Mouse (Mus musculus) heart, adult 9 months (tissue): ENCODE measurements around the gene Plpp4.

Source experiments
- DNase-seq, 2 experiments: peaks; one replicate each; pipeline ENCODE4 v3.0.0; 2022; ENCODE audit warnings: low spot score in 2 of 2

Plpp4 gene

DNA sequence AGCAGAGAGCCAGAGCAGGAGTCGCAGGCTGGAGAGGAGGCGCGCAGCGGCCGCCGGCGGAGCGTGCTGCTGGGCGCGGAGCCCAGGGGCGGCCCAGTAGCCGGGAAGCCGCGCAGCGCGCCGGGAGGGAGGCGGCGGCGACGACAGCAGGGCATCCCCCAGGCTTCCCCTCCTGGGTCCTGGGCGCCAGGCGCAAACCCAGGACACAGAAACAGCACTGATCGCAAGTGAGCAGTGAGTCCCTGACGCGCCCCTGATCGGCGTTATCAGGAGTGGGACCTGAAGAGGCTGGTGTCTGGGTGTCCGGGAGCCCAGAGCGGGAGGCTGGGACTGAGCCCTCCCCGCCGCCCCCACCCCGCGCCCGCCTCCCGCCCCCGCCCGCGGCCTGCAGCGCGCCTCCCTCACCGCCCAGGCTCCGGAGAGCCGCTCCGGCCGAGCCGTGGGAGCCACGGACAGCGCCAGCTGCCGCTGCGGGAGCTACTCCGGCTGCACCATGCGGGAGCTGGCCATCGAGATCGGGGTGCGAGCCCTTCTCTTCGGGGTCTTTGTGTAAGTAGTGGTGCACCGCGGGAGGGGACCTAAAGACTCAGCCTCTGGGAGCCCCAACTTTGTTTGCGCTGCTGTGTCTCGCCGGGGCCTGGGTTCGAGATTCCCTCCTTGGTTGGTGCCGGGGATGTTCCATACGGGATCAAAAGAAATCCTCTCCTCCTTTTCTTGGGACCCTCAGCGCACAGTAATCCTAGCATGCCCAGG, at the start of gene Plpp4:
TSS of gene Plpp4 (plus strand) at position 411 of the 753 bp plus-strand sequence.
- no peak for DNase-seq

- DNase-seq: no peak
Observed at GRCm38 (mm10) chr7:129215926-129216543, 40.8 kb upstream of the Plpp4 start.

DNA sequence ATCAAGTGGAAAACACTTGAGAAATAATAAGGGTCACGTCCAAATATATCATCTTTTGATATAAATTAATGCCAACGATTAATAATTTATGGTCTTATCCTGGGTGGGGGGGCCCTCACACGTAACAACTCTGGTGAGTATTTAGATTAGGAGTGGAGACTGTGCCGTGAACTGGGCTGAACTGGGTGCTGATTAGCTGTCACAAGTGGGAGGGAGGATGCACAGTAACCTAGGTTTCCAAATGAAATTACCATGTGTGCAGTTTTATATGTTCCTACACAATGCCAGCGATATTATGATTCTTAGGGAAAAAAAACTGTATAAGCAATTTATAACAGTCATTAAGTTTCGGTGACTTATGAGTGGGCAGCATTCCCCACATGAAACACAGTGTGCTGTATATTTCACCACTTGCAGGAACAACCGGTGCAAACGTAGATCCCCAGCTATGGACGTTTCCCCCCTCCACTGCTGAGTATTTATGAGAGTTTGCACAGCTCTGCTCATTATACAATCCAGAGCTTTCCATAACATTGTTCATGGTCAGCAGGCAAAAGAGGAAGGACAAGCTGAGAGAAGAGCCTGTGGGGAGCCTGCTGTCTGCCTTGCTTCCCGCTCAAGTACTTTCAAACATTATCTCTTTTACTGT, 40.2 kb upstream of the Plpp4 start:
- no peak for DNase-seq

GRCm38 (mm10) chr7:129220948-129221347, 35.9 kb upstream of the Plpp4 start:
- DNase-seq: no peak

DNA sequence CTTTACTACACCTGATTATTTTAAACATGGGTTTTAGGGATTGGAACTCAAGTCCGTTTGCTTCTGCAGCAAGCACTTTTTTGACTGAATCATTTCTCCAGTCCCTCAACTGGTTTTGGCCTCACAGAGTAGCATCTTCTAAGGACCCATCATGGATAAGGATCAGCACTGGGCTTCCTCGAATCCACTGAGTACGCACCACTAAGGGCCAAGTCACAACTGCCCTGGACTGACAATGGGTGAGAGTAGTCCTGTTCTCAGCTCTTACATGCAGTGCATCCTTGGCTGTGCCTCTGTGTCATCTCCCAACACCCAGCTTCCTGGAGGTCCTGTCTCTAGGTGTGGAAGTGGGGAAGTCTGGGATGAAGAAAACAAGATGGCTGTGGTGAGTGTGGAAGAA, 35.2 kb upstream of the Plpp4 start:
- no peak for DNase-seq

DNA sequence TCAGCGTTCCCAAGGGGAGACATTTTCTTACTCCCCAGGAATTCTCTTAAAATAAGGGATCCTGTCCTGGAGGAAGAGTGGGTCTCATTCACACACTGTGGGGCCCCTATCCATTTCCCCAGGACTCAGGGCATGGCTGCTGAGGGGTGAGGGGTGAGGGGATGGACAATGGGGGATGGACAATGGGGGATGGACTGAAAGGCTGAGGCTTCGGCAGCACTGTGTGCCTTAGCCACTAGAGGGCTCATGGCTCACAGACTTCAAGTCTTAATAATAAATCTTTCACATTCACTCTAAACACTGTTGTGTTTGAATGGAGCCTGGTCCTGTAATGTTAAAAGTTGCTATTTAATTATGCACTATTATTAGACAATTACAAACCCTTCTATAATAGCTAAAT, 21.4 kb upstream of the Plpp4 start:
- no peak for DNase-seq

DNA sequence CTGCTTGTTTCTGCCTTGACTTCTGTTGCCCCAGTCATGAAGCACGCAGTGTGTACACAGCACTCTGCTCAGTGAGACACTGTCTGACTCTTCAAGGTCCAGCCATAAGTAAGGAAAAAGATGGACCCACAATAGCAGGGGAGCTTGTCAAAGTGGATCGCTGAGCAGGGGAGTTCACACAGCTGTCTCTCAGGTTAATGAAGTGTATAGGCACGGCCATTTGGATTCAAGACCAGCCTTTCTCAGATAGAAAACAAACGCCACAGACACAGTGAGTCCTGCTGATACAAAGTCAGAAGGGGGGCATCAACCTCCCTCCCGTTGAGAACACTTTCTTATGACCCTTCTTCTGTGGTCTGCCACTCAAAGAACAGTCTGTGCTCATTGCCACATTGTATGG, 20.8 kb upstream of the Plpp4 start:
- DNase-seq: no peak

DNA sequence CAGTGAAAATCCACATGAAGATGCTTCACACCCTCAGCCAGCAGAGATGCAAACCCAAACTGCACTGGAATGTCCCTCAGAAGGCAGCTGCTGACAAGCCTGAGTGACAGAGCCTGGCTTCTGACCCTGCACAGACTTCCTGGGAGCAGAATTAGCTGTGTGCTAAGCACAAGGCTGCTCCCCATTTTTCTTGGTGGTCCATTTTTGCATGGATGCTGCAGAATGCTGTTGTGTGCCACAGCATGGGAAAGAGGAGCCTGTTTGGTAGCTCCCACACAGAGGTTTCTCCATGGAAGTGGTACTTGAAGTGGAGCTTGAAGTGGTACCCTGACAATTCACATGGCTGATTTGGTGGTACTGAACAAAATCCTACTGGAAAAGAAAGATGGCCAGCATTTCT, 5.8 kb upstream of the Plpp4 start:
- DNase-seq: no peak

GRCm38 (mm10) chr7:129253406-129253805, 3.4 kb upstream of the Plpp4 start:
- DNase-seq: no peak

DNA sequence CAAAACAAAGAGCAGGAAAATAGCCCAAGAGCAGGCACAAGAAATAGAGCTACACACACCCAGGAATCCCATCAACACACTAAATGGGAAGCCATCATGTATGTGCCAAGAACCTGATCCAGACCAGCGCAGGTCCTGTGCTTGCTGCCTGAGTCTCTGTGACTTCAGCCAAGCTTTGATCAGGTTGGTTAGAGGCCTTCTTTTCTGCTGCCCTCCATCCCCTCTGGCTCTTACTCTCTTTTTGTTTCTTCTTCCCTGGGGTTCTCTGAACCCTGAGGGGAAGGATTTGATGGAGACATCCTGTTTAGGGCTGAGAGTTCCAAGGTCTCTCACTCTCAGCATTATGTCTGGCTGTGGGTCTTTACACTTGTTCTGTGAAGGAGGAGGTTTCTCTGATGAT, 2.7 kb upstream of the Plpp4 start:
- DNase-seq: no peak

- DNase-seq: no peak
Observed at GRCm38 (mm10) chr7:129255406-129255805, 1.4 kb upstream of the Plpp4 start.

DNA sequence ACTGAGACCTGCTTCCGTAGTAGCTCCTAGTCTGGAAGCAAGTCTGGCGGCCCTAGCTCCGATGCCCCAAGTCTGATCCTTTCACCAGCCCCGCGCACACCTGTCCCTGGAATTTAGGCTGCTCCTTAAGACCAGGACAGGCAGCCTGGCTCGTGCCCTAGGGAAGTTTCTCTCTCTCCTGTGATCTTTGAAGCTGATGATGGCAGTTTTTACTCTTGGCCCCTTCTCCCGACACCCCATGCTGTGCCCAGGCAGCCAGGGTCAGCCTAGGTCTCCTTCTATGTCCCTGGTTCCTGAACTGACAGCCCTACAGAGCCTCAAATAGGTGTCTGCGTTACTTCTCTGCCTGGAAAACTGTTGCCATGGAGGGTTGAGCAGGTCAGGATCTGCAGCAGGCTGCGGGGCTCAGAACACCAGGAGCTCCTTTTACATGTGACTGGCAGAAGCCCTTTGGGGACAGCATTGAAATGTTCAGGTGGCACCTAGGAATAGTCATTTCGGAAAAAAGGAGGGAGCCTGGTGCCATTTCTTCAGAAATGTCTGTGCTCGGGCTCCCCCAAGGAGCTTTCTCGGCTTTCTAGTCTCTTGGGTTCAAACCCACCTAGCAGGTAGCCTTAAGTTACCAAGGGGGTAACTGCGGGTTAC, 665 bp downstream of the Plpp4 start:
- DNase-seq: no peak

DNA sequence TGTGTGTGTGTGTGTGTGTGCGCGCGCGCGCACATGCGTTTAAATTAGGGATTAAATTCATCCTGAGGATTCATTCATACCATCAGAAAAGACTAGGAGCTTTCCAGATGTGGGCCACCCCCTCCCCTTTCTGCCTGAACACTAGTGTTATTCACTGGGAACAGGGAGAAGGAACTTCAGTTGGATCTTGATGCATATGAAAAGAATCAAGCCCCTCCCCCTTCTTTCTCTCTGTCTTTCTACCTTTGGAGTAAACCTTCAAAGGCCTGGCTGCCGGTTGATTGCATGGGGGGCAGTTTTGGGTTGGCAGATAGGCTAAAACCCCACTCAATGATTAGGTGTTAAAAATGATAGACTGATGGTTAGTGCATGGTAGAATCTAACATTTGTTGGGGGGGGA, 1.5 kb downstream of the Plpp4 start:
- DNase-seq: no peak

DNA sequence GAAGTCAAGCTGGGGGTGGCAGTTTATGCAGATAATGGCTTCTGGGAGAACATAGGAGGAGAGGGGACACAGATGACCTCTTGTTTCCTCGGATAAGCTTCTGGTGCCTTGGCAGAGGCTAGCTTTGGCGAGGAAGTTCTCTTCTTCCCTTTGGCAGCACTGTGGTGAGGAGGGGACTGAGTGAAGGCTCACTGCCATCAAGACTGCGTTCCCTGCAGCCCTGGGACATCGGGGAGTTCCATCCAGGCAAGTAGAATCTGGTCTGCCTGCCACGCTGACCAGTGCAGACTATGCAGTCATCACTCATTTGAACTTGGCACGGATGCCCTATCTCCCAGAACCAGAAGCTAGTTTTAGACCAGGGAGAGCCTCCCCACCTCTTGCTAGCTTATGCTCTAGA, 2.4 kb downstream of the Plpp4 start:
- no peak for DNase-seq

DNA sequence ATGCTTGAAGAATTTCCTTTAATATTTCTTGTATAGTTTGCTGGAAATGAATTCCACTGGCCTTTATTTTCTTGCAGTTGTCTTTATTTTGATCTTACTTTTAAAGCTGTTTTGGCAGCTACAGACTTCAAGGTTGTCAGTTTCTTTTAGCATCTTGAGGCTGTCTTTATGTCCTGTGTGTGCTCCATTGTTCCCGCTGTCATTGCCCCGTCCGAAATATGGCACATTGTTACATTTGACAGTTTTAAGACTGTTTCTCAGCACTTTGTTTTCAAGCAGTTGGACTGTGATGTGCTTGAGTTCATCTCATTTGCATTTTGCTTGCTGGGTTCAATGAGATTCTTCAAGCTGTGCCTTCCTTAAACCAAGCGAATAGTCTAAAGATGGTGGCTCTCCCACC, 17.0 kb downstream of the Plpp4 start:
- DNase-seq: no peak

- no peak for DNase-seq
Observed at GRCm38 (mm10) chr7:129274726-129275125, 17.9 kb downstream of the Plpp4 start.

- DNase-seq: no peak
Observed at GRCm38 (mm10) chr7:129277751-129278150, 20.9 kb downstream of the Plpp4 start.

DNA sequence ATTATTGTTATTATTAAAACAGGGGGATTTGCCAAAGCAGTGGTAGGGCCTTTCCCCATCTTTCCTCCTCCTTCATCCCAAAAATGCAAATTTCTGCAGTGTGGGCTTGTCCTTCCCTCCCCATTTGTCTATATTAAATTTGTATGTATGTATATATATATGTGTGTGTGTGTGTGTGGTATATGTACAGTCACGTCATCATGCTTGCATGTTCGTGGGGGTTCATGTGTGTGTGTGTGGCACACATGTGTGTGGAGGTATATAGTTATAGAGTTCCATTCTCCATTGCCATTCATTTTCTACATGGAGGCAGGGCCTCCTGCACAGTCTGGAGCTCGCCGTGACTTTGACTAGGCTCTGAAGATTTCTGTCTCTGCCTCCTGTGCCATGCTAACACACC, 22.0 kb downstream of the Plpp4 start:
- DNase-seq: no peak

DNA sequence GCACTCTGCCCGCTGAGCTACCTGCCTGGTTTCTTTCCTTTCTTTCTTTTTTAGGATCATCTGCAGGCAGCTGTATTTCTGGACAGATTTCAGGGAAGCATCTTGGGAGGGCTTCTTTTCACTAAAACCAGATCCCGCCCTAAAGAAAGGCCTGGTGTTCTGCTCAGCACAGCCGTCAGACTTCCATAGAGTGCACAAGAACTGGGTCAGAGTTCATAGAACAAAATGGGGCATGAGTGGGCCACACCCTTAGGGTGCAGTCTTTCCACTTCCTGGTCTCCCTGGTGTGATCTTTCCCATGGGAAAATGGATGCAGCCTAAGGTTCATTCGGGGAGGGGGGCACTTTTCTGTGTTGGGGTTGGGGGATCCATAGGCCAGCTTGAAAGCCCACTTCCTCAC, 22.4 kb downstream of the Plpp4 start:
- DNase-seq: no peak

GRCm38 (mm10) chr7:129281966-129282365, 25.1 kb downstream of the Plpp4 start:
- no peak for DNase-seq

DNA sequence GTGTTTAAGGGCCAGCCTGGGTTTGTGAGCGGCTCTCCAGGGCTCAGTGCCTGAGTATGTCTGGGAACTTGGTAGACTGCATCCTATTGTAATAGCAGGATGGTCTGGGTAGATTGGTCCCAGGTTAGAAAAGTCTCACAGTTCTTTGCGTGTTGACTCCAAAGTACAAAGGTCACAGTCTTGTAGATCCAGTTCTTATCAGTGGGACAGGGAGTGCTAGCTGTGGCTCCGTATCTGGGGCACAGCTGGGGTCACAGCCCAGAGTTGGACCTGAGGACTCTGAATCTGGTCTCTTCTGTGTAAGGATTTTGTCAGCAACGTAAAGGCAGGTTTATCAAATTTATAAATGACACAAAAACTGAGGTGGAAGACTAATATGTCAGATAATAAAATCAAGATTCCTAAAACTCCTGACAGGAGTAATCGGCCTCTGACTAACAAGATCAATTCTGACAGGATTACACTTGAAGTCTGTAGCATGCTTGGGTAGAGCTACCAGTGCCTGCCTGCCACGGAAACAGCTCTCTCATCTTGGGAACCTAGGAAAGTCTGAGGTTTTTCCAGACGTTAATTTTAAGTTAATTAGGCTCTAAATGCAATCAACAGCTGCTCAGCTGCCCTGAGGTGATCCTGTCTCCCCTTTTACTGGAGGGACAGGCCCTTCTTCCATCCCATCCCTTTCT, 28.5 kb downstream of the Plpp4 start:
- no peak for DNase-seq

DNA sequence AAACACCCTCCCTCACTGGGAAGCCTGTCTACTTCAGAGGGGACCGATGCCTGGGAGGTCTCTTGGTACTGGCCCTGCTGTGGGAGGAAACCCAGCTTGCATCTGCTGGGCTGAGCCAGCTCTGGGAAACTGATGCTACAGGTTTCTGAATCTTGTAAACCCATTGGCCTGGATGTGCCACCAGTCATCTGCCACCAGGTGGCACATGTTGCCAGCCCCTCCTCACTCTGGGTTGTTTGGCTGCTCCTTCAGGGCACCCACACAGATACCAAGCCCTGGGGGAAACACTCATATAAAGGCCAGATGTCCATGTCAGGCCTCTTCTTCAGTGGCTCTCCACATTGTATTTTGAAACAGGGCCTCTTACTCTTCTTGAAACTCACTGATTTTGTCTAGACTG, 36.4 kb downstream of the Plpp4 start:
- DNase-seq: no peak
